Mouse (Mus musculus) olfactory bulb, adult 2 months (tissue): ENCODE data around the gene Gm4450. TPM values are rescaled to one million over a fixed set of nuclear protein-coding genes. Genes with fewer than 3 reads are reported as not detected.
"Not testable (repeated sequence)": the region's sequence is repeated elsewhere in the genome, so short reads cannot be mapped to it uniquely, and the experiment has no call there.

ENCODE experiments used
- H3K27ac ChIP-seq: fragments of 200-500 bp; 2 replicates; pipeline ENCODE4 v1.5.1; 2012; ENCODE audit warnings: low read depth, low read length; ENCODE audit not compliant: insufficient read depth
- H3K4me1 ChIP-seq: fragments of 200-500 bp; 2 replicates; pipeline ENCODE4 v1.6.1; 2012; ENCODE audit warnings: low read length; ENCODE audit not compliant: control insufficient read depth, insufficient read depth
- H3K4me3 ChIP-seq: fragments of 200-500 bp; 2 replicates; pipeline ENCODE4 v1.5.1; 2012; ENCODE audit warnings: mild to moderate bottlenecking, low read depth, low read length, moderate library complexity; ENCODE audit not compliant: insufficient read depth
- CTCF ChIP-seq: fragments of 200-500 bp; IDR thresholded peaks from 2 replicates; pipeline ENCODE4 v1.5.1; 2012; ENCODE audit warnings: low read depth, mild to moderate bottlenecking, low read length, moderate library complexity; ENCODE audit not compliant: insufficient read depth
- POLR2A ChIP-seq: fragments of 200-500 bp; IDR thresholded peaks from 2 replicates; pipeline ENCODE4 v1.6.1; 2012; ENCODE audit warnings: mild to moderate bottlenecking, low read depth, low read length, moderate library complexity; ENCODE audit not compliant: insufficient read depth
- WGBS: fragments of 180-500 bp; shearing (Covaris S2); methylation state at CpG from one replicate; pipeline ENCODE4 v1.1.7; 2018; 5-methylcytosine and 5-hydroxymethylcytosine counted together
- polyA plus RNA-seq: library from polyadenylated mRNA; stranded (reverse); fragments of >200 nt; gene quantifications from 2 replicates; pipeline ENCODE4 v1.2.4, GENCODE M21; 2012; ENCODE audit warnings: low replicate concordance; ENCODE audit not compliant: missing spikeins, insufficient read depth, insufficient read length

The Gm4450 gene
- polyA plus RNA-seq, 1 experiment = not detected

- TF ChIP-seq POLR2A (no peak), CTCF (no peak)
- Histone ChIP-seq H3K27ac (0 out of 2 replicates have a peak overlapping the region, but pooled peaks have one; percentile 10), H3K4me3 (no peak overlapping the region), H3K4me1 (peaks cover 9% of the 10 kb centered on the region)
- 59% methylated on average over 6 of the region's 6 CpGs for WGBS
These were observed 37.7 kb downstream of the Gm4450 start for GRCm38 (mm10) chr3:98418991-98419785.

- no peak overlapping the region for H3K4me3 ChIP-seq
- peaks cover 9% of the 10 kb centered on the region for H3K4me1 ChIP-seq
- WGBS = 49% methylated on average over 4 of the region's 4 CpGs
- H3K27ac ChIP-seq = no peak overlapping the region
- no peak for TF ChIP-seq POLR2A
- no peak for TF ChIP-seq CTCF
These were observed 39.6 kb downstream of the Gm4450 start for GRCm38 (mm10) chr3:98417328-98417727.

- Histone ChIP-seq H3K27ac (no peak overlapping the region), H3K4me3 (no peak overlapping the region), H3K4me1 (peaks cover 9% of the 10 kb centered on the region)
- 83% methylated on average over 5 of the region's 5 CpGs for WGBS
- TF ChIP-seq CTCF (no peak), POLR2A (no peak)
These were observed 40.3 kb downstream of the Gm4450 start for GRCm38 (mm10) chr3:98416426-98417250.

- TF ChIP-seq CTCF = no peak
- TF ChIP-seq POLR2A = no peak
- no peak overlapping the region for H3K4me3 ChIP-seq
- H3K4me1 ChIP-seq = peaks cover 7% of the 10 kb centered on the region
- WGBS = 89% methylated on average over 3 of the region's 3 CpGs
- H3K27ac ChIP-seq = no peak overlapping the region
These were observed 42.6 kb downstream of the Gm4450 start for GRCm38 (mm10) chr3:98414296-98414695.

GRCm38 (mm10) chr3:98413733-98414132 is 43.2 kb downstream of the Gm4450 start:
- H3K4me1 ChIP-seq = peaks cover 4% of the 10 kb centered on the region; the same call in 1 of the 2 replicates
- H3K27ac ChIP-seq = no peak overlapping the region
- no peak for TF ChIP-seq POLR2A
- WGBS = 91% methylated on average over 2 of the region's 2 CpGs
- no peak overlapping the region for H3K4me3 ChIP-seq

- H3K27ac ChIP-seq, H3K4me3 ChIP-seq: not testable (repeated sequence)
- peaks cover 13% of the 10 kb centered on the region for H3K4me1 ChIP-seq
- 88% methylated on average over 18 of the region's 27 CpGs for WGBS
These were observed 46.0 kb downstream of the Gm4450 start for GRCm38 (mm10) chr3:98410619-98411580.

- 57% methylated on average over 5 of the region's 5 CpGs for WGBS
These were observed 49.6 kb downstream of the Gm4450 start for GRCm38 (mm10) chr3:98407261-98407780.

GRCm38 (mm10) chr3:98406569-98407144 is 50.3 kb downstream of the Gm4450 start:
- peaks cover 13% of the 10 kb centered on the region for H3K4me1 ChIP-seq
- H3K27ac ChIP-seq = not testable (repeated sequence)
- WGBS = 31% methylated on average over 12 of the region's 12 CpGs
- peak overlapping the region; percentile 23 for H3K4me3 ChIP-seq

More at GRCm38 (mm10) chr3:98407261-98407780, 49.6 kb downstream of the Gm4450 start:
- not testable (repeated sequence) for H3K27ac ChIP-seq, H3K4me3 ChIP-seq
- peaks cover 13% of the 10 kb centered on the region for H3K4me1 ChIP-seq

GRCm38 (mm10) chr3:98405877-98406276 is 51.0 kb downstream of the Gm4450 start:
- peaks cover 13% of the 10 kb centered on the region for H3K4me1 ChIP-seq
- 66% methylated on average over 6 of the region's 6 CpGs for WGBS
- not testable (repeated sequence) for H3K4me3 ChIP-seq, H3K27ac ChIP-seq

GRCm38 (mm10) chr3:98404268-98404895 is 52.5 kb downstream of the Gm4450 start:
- H3K27ac ChIP-seq, H3K4me3 ChIP-seq: not testable (repeated sequence)
- H3K4me1 ChIP-seq = peaks cover 13% of the 10 kb centered on the region
- WGBS = 83% methylated on average over 9 of the region's 9 CpGs
